Mouse (Mus musculus): ENCODE measurements around the gene Rnf5.

Rnf5 gene

DNA sequence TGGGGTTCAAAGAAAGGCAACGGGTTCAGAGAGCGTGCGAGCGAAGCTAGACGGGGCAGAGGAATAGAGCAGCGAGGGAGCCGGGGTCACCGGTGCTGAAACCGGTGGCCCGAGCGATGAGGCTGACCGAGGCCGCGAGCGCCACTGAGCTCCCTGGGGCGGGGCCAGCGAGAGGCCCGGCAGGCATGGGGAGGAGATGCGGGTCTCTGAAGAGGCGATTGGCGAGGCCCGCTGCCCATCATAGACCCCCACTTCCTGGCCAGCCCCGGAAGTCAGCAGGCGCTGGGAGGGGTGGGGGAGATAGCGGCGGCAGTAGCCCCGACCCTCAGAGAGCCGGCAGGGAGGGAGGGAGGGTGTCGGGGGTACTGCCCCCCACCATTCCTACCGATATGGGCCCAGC is 2.1 kb upstream of the Rnf5 start:
- DNase-seq (ENCODE audit: low spot score): peak; percentile 87

- DNase-seq (ENCODE audit: low spot score): peak; percentile 45
These were observed 1.2 kb upstream of the Rnf5 start for GRCm38 (mm10) chr17:34604511-34605237.

GRCm38 (mm10) chr17:34604061-34604508 is 595 bp upstream of the Rnf5 start, which contains the start of gene Agpat1:
TSS of gene Agpat1 (plus strand) at chr17:34604262.
- DNase-seq (ENCODE audit: low spot score): peak; percentile 99

- DNase-seq (ENCODE audit: low spot score): no peak
These were observed 1.7 kb downstream of the Rnf5 start for GRCm38 (mm10) chr17:34601796-34602195.

GRCm38 (mm10) chr17:34599891-34600290 is 3.6 kb downstream of the Rnf5 start:
- no peak for DNase-seq (ENCODE audit: low spot score)

DNA sequence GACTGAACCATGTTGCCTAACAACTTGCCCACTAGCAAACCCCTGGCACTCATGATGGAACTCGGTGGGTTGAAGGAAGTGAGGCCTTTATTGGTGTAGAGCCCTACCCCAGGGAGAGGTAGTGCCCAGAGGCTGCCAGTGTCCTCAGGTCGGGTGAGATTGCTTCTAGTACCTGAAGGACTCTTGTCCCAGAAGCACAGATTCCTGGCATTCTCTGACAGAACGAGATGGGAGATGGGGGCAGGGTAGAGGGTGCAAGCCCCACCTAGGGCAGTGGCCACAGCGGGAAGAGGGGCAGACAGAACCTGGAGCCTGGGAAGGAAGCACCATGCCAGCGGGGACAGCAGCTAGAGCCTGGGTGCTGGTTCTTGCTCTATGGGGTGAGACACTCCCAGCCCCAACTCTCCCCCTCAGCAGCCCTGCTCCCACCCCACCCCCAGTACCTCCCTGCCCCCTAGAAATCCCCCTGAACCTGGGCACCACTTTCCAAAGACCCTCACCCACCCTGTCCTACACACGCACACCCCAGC is 5.9 kb downstream of the Rnf5 start, which contains the start of gene Ager:
Gene Ager, plus strand, starts transcription at position 297 of the 530 bp plus-strand sequence.
- DNase-seq (ENCODE audit: low spot score): no peak

GRCm38 (mm10) chr17:34596098-34596497 is 7.4 kb downstream of the Rnf5 start:
- no peak for DNase-seq (ENCODE audit: low spot score)

DNA sequence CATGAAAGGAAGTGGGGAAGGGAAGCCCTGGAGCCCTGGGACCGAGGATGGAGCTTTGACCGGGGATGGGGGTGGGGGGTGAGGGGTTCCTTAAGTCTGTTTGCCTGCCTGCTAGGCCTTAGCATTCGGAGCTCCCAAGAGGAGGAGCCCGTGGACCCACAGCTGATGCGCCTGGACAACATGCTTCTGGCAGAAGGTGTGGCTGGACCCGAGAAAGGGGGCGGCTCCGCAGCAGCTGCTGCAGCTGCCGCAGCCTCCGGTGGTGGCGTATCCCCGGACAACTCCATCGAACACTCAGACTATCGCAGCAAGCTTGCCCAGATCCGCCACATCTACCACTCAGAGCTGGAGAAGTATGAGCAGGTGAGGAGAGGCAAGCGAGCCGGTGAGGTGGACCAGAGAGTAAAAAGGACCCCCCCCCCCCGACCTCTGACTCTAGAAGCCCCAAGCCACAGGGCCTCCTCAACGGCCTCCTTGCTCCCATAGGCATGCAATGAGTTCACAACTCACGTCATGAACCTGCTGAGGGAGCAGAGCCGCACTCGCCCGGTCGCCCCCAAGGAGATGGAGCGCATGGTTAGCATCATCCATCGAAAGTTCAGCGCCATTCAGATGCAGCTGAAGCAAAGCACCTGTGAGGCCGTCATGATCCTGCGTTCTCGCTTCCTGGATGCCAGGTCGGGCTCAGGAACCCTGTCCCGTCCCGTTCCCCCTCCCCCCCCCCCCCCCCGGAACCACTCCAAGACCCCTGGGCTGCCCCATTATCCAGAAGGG is 9.6 kb downstream of the Rnf5 start:
- DNase-seq (ENCODE audit: low spot score): no peak

DNA sequence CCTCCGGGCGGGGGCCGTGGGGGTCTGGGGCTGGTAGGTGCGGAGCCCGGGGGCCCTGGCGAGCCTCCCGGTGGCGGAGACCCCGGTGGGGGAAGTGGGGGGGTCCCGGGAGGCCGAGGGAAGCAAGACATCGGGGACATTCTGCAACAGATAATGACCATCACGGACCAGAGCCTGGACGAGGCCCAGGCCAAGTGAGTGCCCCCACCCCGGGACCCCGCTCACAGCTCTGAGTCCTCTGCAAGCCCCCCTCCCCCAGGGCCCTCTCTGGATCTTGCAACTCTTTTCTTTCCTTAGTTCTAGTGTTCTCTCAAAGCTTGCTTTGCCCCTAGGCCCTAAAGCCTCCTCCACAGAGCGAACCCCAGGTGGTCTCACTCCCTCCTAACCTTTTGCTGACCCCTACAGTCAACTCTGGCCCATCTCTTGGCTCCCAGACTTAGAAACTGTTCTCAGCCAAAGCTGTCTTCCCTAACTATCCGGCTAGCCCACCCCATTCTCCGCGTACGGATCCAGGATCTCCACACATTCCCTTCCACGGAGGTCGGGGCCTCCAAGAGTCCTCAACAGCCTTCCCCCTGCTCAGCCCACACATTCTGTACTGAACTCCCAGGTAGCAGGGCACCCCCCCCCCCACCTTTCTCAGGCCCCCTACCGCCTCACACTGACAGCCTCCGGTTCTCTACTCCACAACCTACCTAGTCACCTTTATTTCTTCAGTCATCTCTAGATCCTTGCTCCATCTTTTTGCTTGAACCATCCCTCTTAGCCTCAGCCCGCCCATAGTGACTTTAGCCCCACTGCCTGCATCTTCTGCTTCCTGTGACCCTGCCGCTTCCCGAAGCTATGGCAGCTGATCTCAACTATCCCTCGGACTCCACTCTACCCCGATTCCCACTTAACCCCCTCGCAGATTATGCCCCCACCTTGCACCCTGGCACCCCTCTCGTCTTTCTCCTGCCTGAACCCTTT is 10.6 kb downstream of the Rnf5 start:
- DNase-seq (ENCODE audit: low spot score): no peak

DNA sequence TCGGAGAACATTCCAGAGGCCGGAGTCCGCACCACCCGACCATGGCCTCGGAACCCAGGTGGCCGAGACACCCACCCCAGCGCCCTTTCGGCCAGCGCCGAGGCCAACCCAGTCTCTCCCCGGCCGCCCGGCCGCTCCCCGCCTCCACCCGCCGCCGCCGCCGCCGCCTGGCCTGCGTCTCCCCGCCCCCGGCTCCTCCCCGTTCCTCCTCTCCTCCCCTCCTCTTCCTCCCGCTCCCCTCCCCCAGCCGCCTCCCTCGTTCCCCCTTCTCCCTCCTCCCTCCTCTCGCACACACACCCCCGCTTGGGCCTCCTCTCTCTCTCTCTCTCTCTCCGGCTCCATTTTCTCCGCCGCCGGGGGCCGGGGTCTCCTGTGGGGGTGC is 11.5 kb downstream of the Rnf5 start:
- DNase-seq (ENCODE audit: low spot score): peak; percentile 79

GRCm38 (mm10) chr17:34591029-34591993 is 12.2 kb downstream of the Rnf5 start, which contains the start of gene Pbx2:
TSS of gene Pbx2 (plus strand) at chr17:34591266.
- DNase-seq (ENCODE audit: low spot score): no peak

DNA sequence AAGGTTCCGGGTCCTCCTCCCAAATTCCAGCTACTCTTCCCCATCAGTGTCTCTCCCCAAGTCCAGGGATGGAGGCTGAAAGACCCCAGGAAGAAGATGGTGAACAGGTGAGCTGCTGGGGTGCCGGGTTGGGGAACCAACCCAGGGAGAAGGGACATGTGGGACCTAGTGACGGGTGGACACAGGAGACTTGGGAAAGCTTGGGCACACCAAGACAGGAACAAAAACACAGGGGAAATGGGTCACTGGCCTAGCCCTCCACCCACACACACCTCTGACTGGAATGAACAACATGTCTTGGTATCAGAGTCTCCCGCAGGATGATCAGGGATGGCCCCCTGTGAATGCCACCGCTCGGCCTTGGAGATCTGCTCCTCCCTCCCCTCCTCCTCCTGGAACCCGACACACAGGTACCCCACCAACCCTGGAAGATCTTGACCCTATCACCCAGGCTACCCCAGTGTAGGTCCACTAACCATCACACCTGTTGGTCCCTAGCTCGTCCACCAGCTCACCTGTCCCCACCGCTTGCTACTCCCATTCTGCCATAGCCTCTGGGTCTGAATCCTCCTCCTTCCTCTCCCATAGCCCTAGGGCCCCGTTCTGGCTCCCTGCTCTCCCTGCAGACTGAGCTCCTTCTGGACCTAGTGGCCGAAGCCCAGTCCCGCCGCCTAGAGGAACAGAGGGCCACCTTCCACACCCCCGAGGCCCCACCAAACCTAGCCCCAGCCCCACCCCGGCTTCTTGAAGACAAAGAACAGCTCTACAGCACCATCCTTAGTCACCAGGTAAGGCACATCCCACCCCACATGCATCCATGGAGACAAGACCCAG is 13.1 kb downstream of the Rnf5 start:
- no peak for DNase-seq (ENCODE audit: low spot score)

DNA sequence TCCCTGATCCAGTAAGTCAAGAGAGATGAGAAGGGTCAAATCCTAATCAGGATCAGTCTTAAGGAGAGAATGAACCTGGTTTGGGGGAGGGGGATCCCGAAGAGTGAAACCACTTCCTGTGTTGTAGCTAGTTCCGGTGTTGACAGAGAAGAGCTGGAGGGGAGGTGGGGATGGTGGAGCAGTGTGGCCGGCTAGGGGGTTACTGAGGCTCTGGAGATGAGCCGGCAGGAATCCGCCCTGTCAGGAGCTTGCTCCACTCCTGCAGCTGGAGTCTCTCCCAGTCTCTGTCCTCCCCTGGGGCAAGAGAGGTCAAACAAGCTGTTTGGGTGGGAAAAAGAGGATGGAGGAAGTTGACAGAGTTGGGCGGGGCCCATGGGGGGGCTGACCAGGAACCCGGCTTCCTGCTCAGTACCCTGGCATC is 13.8 kb downstream of the Rnf5 start, which contains the start of gene Gpsm3:
Gene Gpsm3, plus strand, starts transcription at position 126 of the 421 bp plus-strand sequence.
- no peak for DNase-seq (ENCODE audit: low spot score)

- DNase-seq (ENCODE audit: low spot score): no peak
These were observed 14.3 kb downstream of the Rnf5 start for GRCm38 (mm10) chr17:34589206-34589605.

- DNase-seq (ENCODE audit: low spot score): no peak
These were observed 14.7 kb downstream of the Rnf5 start for GRCm38 (mm10) chr17:34588767-34589166.

DNA sequence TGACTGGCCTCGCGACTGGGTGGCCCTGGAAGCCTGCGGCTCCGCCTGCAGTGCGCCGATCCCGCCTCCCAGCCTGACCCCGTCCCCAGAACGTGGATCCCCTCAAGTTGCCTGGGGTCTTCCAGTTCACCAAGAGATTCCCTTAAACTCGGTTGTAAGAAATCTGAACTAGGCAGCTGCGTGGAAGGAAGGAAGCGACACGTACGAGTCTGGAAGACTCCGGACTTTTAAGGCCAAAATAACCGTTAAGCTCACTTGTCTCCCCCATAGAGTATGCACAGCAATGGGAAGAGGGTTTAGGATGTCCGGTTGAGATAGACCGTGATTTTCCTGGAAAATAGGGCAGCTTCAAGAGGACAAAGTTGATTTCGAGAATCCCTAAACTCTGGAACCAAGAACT is 15.7 kb downstream of the Rnf5 start:
- DNase-seq (ENCODE audit: low spot score): peak; percentile 42

- peak; percentile 89 for DNase-seq (ENCODE audit: low spot score)
These were observed 16.1 kb downstream of the Rnf5 start for GRCm38 (mm10) chr17:34587423-34587811.

GRCm38 (mm10) chr17:34586796-34587422 is 16.6 kb downstream of the Rnf5 start:
- peak; percentile 66 for DNase-seq (ENCODE audit: low spot score)
